Mouse (Mus musculus): ENCODE measurements around the gene Sall1. TPM values are rescaled to one million over a fixed set of nuclear protein-coding genes. Genes with fewer than 3 reads are reported as not detected.

Sall1 gene
- 1 to 10 TPM; 1.0 to 1.8 TPM for total RNA-seq (2021)
- long read RNA-seq, experiment 1, result 0 reads
- long read RNA-seq, experiment 2, partial matches to known transcripts, result 2 of 3 reads
- long read RNA-seq, experiment 2, other reads (novel, unspliced or antisense), result 1 of 3 reads

GRCm38 (mm10) chr8:89043940-89044339, at the start of gene Sall1:
TSS of gene Sall1 (minus strand) at chr8:89044162.
- no peak for DNase-seq
- intact Hi-C loops (cut with DNase I), result no loop called here

- intact Hi-C loops (cut with DNase I), result no loop called here
- no peak for DNase-seq
These were observed 46.0 kb upstream of the Sall1 start for GRCm38 (mm10) chr8:89089916-89090315.

- intact Hi-C loops (cut with DNase I), result no loop called here
- DNase-seq, result no peak
These were observed 35.2 kb upstream of the Sall1 start for GRCm38 (mm10) chr8:89079147-89079546.

- intact Hi-C loops (cut with DNase I), result no loop called here
- no peak for DNase-seq
These were observed 29.0 kb upstream of the Sall1 start for GRCm38 (mm10) chr8:89072968-89073382.

GRCm38 (mm10) chr8:89067499-89067898, 23.5 kb upstream of the Sall1 start:
- intact Hi-C loops (cut with DNase I), result no loop called here
- no peak for DNase-seq

DNA sequence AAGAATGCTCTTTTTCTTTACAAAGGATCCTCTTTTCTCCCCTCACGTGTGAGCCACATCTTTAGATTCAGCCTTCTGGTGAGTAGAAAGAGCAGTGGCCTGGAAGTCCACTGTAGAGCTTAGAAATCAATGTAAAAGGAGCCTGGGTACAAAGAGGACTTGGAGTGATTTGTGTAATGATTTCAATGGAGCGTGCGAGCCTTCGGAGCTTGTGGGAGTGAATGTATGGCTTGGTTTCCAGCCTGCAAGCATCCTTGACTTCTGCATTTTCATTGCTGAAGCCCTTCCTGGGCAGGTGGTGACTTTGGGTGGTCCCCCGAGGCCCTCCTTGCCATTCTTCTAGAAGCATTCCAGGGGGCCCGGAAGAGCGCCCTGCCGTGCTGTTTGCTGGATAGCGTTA, 20.1 kb upstream of the Sall1 start:
- DNase-seq, result no peak
- intact Hi-C loops (cut with DNase I), result no loop called here

- intact Hi-C loops (cut with DNase I), result no loop called here
These were observed 19.5 kb upstream of the Sall1 start for GRCm38 (mm10) chr8:89063366-89064040.

GRCm38 (mm10) chr8:89060717-89061116, 16.8 kb upstream of the Sall1 start:
- intact Hi-C loops (cut with DNase I), result no loop called here
- DNase-seq, result no peak

More at GRCm38 (mm10) chr8:89063366-89064040, 19.5 kb upstream of the Sall1 start:
- no peak for DNase-seq

DNA sequence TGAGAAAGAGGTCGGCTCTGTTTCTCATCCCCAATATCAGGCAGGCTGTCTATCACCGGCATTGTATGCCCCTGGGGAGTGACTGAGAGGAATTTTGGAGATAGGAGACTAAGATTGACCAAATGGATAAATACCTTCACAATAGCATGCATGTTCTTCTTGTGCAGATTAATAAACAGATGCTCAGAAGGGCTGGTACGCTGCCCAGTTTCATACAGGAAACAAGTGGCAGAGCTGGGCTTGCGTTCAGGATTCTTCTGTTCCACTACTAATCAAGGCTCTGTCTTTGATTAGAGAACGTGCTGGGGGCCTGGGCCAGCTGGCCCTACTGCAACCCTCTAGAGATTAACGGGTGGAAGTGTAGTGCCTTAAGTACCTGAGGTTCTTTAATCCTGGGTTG, 15.5 kb upstream of the Sall1 start:
- no peak for DNase-seq
- intact Hi-C loops (cut with DNase I), result no loop called here

GRCm38 (mm10) chr8:89052880-89053279, 8.9 kb upstream of the Sall1 start:
- no peak for DNase-seq
- intact Hi-C loops (cut with DNase I), result no loop called here

DNA sequence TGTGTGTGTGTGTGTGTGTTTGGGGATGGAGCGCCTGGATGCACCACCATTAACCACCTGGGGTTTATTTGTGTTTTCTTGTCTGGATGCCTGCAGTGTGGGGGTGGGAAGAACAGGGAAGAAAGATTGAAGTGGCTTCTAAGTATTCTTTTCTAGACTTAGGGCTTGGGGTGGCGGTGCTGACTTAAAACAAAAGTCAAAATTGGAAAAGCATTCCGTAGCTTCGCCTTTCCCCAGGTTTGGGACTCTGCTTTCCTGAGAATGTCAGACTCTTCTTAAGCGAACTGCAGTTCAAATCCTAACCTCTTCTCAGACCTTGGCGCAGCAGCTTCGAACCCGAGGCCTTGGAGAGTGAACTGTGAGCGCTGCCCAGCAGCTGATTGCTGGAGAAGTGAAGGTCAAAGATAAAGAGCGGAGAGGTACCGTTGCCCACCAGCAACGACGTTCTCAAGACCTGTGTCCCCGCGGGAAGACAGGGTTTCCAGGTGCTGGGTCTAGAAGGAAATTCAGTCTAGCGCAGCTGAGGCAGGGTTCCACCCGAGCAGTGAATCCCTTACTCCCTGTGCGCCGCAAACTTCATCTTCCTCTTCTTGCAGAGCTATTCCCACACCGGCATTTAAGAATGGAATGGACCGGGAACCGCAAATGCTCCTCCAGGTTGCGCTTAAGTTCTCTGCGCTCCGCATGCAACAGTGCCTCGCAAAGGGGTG, 2.8 kb upstream of the Sall1 start:
- intact Hi-C loops (cut with DNase I), result no loop called here
- DNase-seq, result no peak

GRCm38 (mm10) chr8:89046226-89046625, 2.3 kb upstream of the Sall1 start:
- DNase-seq, result no peak
- intact Hi-C loops (cut with DNase I), result no loop called here

DNA sequence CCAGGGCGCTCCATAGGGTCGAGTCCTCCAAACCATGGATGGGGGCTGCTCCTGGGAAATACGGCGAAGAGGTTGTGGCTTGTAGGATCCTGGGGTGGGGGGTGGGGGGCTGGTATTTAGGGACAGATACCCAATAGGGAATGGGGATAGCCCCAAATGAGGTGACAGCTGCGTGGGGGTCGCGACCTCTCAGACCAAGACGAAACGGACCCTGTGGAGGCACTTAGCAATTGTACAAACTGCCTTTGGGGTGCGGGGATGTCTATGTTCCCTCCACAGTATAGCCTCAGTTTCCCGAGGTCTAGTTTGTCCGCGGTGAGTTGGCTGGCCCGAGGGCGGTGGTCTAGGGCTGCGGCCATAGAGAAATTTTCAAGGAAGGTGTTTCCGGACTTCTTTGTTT, 1.8 kb upstream of the Sall1 start:
- intact Hi-C loops (cut with DNase I), result no loop called here
- DNase-seq, result no peak

- DNase-seq, result no peak
- intact Hi-C loops (cut with DNase I), result no loop called here
These were observed 1.2 kb upstream of the Sall1 start for GRCm38 (mm10) chr8:89045218-89045601.

DNA sequence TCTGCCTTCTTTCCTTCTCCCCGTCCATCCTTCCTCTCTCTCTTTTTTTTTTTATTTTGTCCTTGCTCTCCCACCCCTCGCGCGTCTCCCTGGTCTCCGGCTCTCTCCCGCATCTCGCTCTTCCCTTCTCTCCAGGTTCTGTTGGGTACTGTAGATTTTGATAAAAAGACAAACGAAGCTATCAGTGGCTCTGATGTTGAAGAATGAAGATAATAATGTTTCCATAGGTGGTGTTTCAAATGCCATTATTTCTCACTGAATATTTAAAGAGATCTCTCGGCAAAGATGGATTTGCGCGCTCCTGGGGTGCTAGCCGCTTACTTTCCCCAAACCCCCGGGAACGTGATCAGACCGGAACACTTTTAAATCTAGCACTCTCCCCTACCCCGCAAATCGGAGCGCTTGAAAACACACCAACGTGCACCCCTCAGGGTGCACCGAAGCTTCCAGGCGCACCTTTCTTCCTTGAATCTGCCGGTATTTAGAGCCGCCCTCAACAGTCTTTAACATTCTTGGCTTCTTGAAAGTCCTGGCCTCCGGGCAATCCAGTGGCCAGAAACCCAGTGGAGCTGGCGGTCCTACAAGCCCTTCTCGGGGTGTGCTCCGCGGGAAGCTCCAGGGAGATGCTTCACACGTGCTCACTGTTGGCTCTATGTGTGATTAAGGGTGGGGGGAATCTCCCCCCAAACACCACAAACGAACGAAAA, 702 bp upstream of the Sall1 start:
- intact Hi-C loops (cut with DNase I), result no loop called here
- DNase-seq, result no peak

- peak; percentile 51 to 59 for DNase-seq
- intact Hi-C loops (cut with DNase I), result no loop called here
These were observed 556 bp downstream of the Sall1 start for GRCm38 (mm10) chr8:89043371-89043841.

- DNase-seq, result peak; percentile 38 to 45
- intact Hi-C loops (cut with DNase I), result no loop called here
These were observed 1.2 kb downstream of the Sall1 start for GRCm38 (mm10) chr8:89042560-89043370.

DNA sequence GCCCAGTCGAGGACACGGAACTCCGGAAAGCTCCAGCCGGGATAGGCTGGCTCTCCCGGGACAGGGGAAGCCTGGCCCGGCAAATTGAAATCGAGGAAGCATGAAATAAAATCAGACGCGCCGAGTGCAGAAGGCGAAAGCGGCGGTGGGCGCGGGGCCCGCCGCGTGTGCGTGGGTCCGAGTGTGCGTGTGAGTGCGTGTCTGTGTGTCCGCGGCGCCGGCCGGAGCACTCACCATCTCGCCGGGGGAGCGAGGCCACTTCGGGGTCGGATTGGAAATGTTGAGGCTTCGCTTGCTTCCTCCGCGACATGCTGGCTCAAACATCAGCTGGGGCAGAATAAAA, 1.9 kb downstream of the Sall1 start:
- peak in 1 of 2 experiments; percentile 28 for DNase-seq

GRCm38 (mm10) chr8:89041421-89042117, 2.4 kb downstream of the Sall1 start:
- intact Hi-C loops (cut with DNase I), result no loop called here
- peak in 1 of 2 experiments; percentile 15 for DNase-seq

More for the DNA sequence above, 1.9 kb downstream of the Sall1 start:
- intact Hi-C loops (cut with DNase I), result no loop called here
